Mouse (Mus musculus) MEL (cell line): ENCODE measurements around the gene Defb26. TPM values are rescaled to one million over a fixed set of nuclear protein-coding genes. Genes with fewer than 3 reads are reported as not detected.
A peak's percentile ranks its signal among the peaks of the same experiment; 100 is the strongest.

Experiments
- DNase-seq: peaks from one replicate; pipeline ENCODE4 v3.0.0; 2011; ENCODE audit warnings: low read depth, low spot score
- H3K27ac ChIP-seq: 2 replicates; pipeline ENCODE4 v1.5.1; 2012; ENCODE audit warnings: low read depth, mild to moderate bottlenecking, control low read depth, low read length, moderate library complexity; ENCODE audit not compliant: control insufficient read depth
- H3K27me3 ChIP-seq, 2 experiments: fragments of 150-350 bp in 1 of 2; sonication (generic) in 1 of 2; 2 replicates each; pipeline ENCODE4 v1.6.1; 2012; ENCODE audit warnings: low read length in 2 of 2, mild to moderate bottlenecking in 2 of 2, improper control_type of control experiment in 1 of 2, moderate library complexity in 1 of 2; ENCODE audit not compliant: insufficient read depth in 2 of 2, control insufficient read depth in 1 of 2
- H3K36me3 ChIP-seq, 2 experiments: 2 replicates each; pipeline ENCODE4 v1.6.1; 2012 to 2014; ENCODE audit warnings: low read length in 2 of 2, improper control_type of control experiment in 1 of 2, inconsistent platforms in 1 of 2, mild to moderate bottlenecking in 1 of 2; ENCODE audit not compliant: insufficient read depth in 2 of 2, control insufficient read depth in 1 of 2
- H3K4me1 ChIP-seq, 2 experiments: fragments of 150-350 bp in 1 of 2; sonication (generic) in 1 of 2; 2 replicates each; pipeline ENCODE4 v1.6.1; 2012; ENCODE audit warnings: low read length in 2 of 2, improper control_type of control experiment in 1 of 2, mild to moderate bottlenecking in 1 of 2; ENCODE audit not compliant: insufficient read depth in 2 of 2, control insufficient read depth in 1 of 2
- H3K4me3 ChIP-seq, 2 experiments: fragments of 150-350 bp in 1 of 2; sonication (generic) in 1 of 2; 2 replicates each; pipeline ENCODE4 v1.5.1; 2012; ENCODE audit warnings: low read depth in 2 of 2, low read length in 2 of 2, mild to moderate bottlenecking in 2 of 2, moderate library complexity in 2 of 2, control low read depth in 1 of 2, improper control_type of control experiment in 1 of 2; ENCODE audit not compliant: control insufficient read depth in 1 of 2, insufficient read depth in 1 of 2
- H3K79me2 ChIP-seq: 2 replicates; pipeline ENCODE4 v1.6.1; 2012; ENCODE audit warnings: mild to moderate bottlenecking, low read length, moderate library complexity; ENCODE audit not compliant: control insufficient read depth, poor library complexity, insufficient read depth
- H3K9ac ChIP-seq: 2 replicates; pipeline ENCODE4 v1.6.1; 2012; ENCODE audit warnings: low read depth, mild to moderate bottlenecking, control low read depth, low read length, moderate library complexity; ENCODE audit not compliant: control insufficient read depth, poor library complexity, severe bottlenecking
- H3K9me3 ChIP-seq: fragments of 150-350 bp; sonication (generic); replicated peaks from 2 replicates; pipeline ENCODE4 v1.6.1; 2012; ENCODE audit warnings: mild to moderate bottlenecking, low read length, improper control_type of control experiment, moderate library complexity; ENCODE audit not compliant: insufficient read depth
- CHD1 ChIP-seq: IDR thresholded peaks from 2 replicates; pipeline ENCODE4 v1.6.1; 2012; ENCODE audit warnings: low read depth, mild to moderate bottlenecking, inconsistent platforms, low read length, improper control_type of control experiment
- CHD2 ChIP-seq: IDR thresholded peaks from 2 replicates; pipeline ENCODE4 v1.6.1; 2011; ENCODE audit warnings: low read length, improper control_type of control experiment
- CTCF ChIP-seq, 3 experiments: IDR thresholded peaks in 2 of 3; conservative IDR thresholded peaks in 1 of 3; 2 replicates each; pipeline ENCODE4 v1.5.1; 2011 to 2012; ENCODE audit warnings: low read length in 3 of 3, low read depth in 2 of 3, mild to moderate bottlenecking in 2 of 3, improper control_type of control experiment in 1 of 3, inconsistent platforms in 1 of 3, mixed read lengths in 1 of 3, moderate library complexity in 1 of 3; ENCODE audit not compliant: control insufficient read depth in 1 of 3, insufficient read depth in 1 of 3, poor library complexity in 1 of 3, severe bottlenecking in 1 of 3
- E2F4 ChIP-seq: IDR thresholded peaks from 2 replicates; pipeline ENCODE4 v1.6.1; 2011; ENCODE audit warnings: low read depth, low read length, improper control_type of control experiment, borderline replicate concordance
- ELF1 ChIP-seq: IDR thresholded peaks from 2 replicates; pipeline ENCODE4 v1.6.1; 2014; ENCODE audit warnings: low read depth, mild to moderate bottlenecking, inconsistent platforms, low read length, improper control_type of control experiment, moderate library complexity
- EP300 ChIP-seq, 2 experiments: IDR thresholded peaks; 2 replicates each; pipeline ENCODE4 v1.6.1; 2011; ENCODE audit warnings: improper control_type of control experiment in 2 of 2, low read length in 2 of 2, low read depth in 1 of 2, mild to moderate bottlenecking in 1 of 2
- GABPA ChIP-seq: IDR thresholded peaks from 2 replicates; pipeline ENCODE4 v1.6.1; 2012; ENCODE audit warnings: low read depth, mild to moderate bottlenecking, inconsistent platforms, low read length, improper control_type of control experiment, moderate library complexity
- KAT2A ChIP-seq: conservative IDR thresholded peaks from 2 replicates; pipeline ENCODE4 v1.6.1; 2012; ENCODE audit warnings: low read depth, low read length, improper control_type of control experiment, inconsistent platforms
- MAZ ChIP-seq: IDR thresholded peaks from 2 replicates; pipeline ENCODE4 v1.6.1; 2012; ENCODE audit warnings: low read depth, mild to moderate bottlenecking, inconsistent platforms, low read length, improper control_type of control experiment
- MYC ChIP-seq: IDR thresholded peaks from 2 replicates; pipeline ENCODE4 v1.6.1; 2011; ENCODE audit warnings: low read depth, mild to moderate bottlenecking, low read length, improper control_type of control experiment, moderate library complexity
- POLR2AphosphoS2 ChIP-seq: IDR thresholded peaks from 2 replicates; pipeline ENCODE4 v1.6.1; 2011; ENCODE audit warnings: low read length, improper control_type of control experiment
- RCOR1 ChIP-seq: IDR thresholded peaks from 2 replicates; pipeline ENCODE4 v1.6.1; 2012; ENCODE audit warnings: low read depth, mild to moderate bottlenecking, inconsistent platforms, low read length, improper control_type of control experiment
- SMC3 ChIP-seq: IDR thresholded peaks from 2 replicates; pipeline ENCODE4 v1.6.1; 2011; ENCODE audit warnings: low read depth, low read length, improper control_type of control experiment
- TAL1 ChIP-seq: IDR thresholded peaks from 2 replicates; pipeline ENCODE4 v1.6.1; 2012; ENCODE audit warnings: mild to moderate bottlenecking, inconsistent platforms, low read length, moderate library complexity, mixed read lengths
- TBP ChIP-seq: IDR thresholded peaks from 2 replicates; pipeline ENCODE4 v1.8.0; 2011; ENCODE audit warnings: low read depth, low read length, improper control_type of control experiment
- TCF12 ChIP-seq: IDR thresholded peaks from 2 replicates; pipeline ENCODE4 v1.6.1; 2014; ENCODE audit warnings: low read depth, mild to moderate bottlenecking, inconsistent platforms, low read length, improper control_type of control experiment, moderate library complexity
- USF2 ChIP-seq, 2 experiments: IDR thresholded peaks; 2 replicates each; pipeline ENCODE4 v1.6.1; 2011 to 2012; ENCODE audit warnings: improper control_type of control experiment in 2 of 2, low read length in 2 of 2, borderline replicate concordance in 1 of 2, inconsistent platforms in 1 of 2, low read depth in 1 of 2, mild to moderate bottlenecking in 1 of 2; ENCODE audit not compliant: insufficient read depth in 1 of 2
- polyA plus RNA-seq, 2 experiments: library from polyadenylated mRNA; stranded (reverse) in 1 of 2; unstranded in 1 of 2; fragments of >175 nt in 1 of 2; fragments of >200 nt in 1 of 2; gene quantifications; 2 replicates each; pipeline versions ENCODE4 v1.2.1 to v1.2.4; 2012; ENCODE audit warnings: low replicate concordance in 2 of 2, low read depth in 1 of 2; ENCODE audit not compliant: insufficient read length in 2 of 2, insufficient read depth in 1 of 2, missing spikeins in 1 of 2
- total RNA-seq: library from RNA; depleted of rRNA; stranded (reverse); fragments of 300-350 nt; gene quantifications from 2 replicates; pipeline ENCODE4 v1.2.3, GENCODE M21; 2012

The Defb26 gene
- total and polyA plus RNA-seq, 3 experiments = not detected

- Histone ChIP-seq H3K27ac (no peak within 1 kb of the TSS), H3K27me3 (no peaks in the 10 kb centered on the region; a peak in 2 of 4 replicates)
- TF ChIP-seq TAL1 (no peak), ELF1 (no peak), POLR2AphosphoS2 (no peak), CHD2 (no peak), E2F4 (no peak), CTCF (IDR thresholded peaks at IDR 0.05 in 2 of 3, conservative IDR thresholded peaks at IDR 0.05 in 1 of 3; ENCODE audit: control insufficient read depth in 1 of 3, insufficient read depth in 1 of 3, low read depth in 2 of 3, low read length in 3 of 3, poor library complexity in 1 of 3, severe bottlenecking in 1 of 3) (peak; percentile 30 to 42 (median 34); a peak in 5 of 6 replicates), EP300 (IDR thresholded peaks at IDR 0.05; ENCODE audit: low read depth in 1 of 2, low read length in 2 of 2) (no peak), CHD1 (no peak), TCF12 (no peak)
- TF ChIP-seq, all 39 proteins: peak for 1
- peak; percentile 15 for DNase-seq
- Histone ChIP-seq H3K9me3 (no peaks in the 10 kb centered on the region), H3K9ac (no peak within 1 kb of the TSS), H3K79me2 (no peaks in the 10 kb centered on the region), H3K36me3 (no peaks in the 10 kb centered on the region), H3K4me1 (no peaks in the 10 kb centered on the region), H3K4me3 (no peak within 1 kb of the TSS)
These were observed 28.6 kb upstream of the Defb26 start, which contains the start of gene Defb29 for GRCm38 (mm10) chr2:152539944-152540710. Defb29 (minus strand) TSS chr2:152540098.

- no peak for DNase-seq
- TF ChIP-seq SMC3 (no peak), GABPA (no peak), TCF12 (no peak), MAZ (no peak), RCOR1 (no peak), KAT2A (no peak), EP300 (IDR thresholded peaks at IDR 0.05; ENCODE audit: low read depth in 1 of 2, low read length in 2 of 2) (no peak), USF2 (IDR thresholded peaks at IDR 0.05; ENCODE audit: borderline replicate concordance in 1 of 2, insufficient read depth in 1 of 2, low read depth in 1 of 2, low read length in 2 of 2) (no peak), MYC (no peak), ELF1 (no peak), TBP (no peak), POLR2AphosphoS2 (no peak)
- Histone ChIP-seq H3K27me3 (peaks cover 0 to 15% of the 10 kb centered on the region in 2 experiments), H3K79me2 (no peaks in the 10 kb centered on the region), H3K4me1 (no peaks in the 10 kb centered on the region), H3K9ac (no peak within 1 kb of the TSS), H3K9me3 (no peaks in the 10 kb centered on the region), H3K36me3 (no peaks in the 10 kb centered on the region), H3K27ac (no peak within 1 kb of the TSS), H3K4me3 (no peak within 1 kb of the TSS)
These were observed 6.5 kb upstream of the Defb26 start, which contains the start of gene Defb28 for GRCm38 (mm10) chr2:152517981-152518380. Defb28 (plus strand) TSS chr2:152518255.
